Mouse (Mus musculus) c-Kit-positive CD71-negative TER-119-negative erythroid progenitor cells, embryonic 14.5 days (primary cell): ENCODE data around the gene Spsb3.

Experiments used
- DNase-seq: peaks from one replicate; pipeline ENCODE4 v3.0.0-alpha.2; 2013; ENCODE audit warnings: low read depth

Spsb3 gene

DNA sequence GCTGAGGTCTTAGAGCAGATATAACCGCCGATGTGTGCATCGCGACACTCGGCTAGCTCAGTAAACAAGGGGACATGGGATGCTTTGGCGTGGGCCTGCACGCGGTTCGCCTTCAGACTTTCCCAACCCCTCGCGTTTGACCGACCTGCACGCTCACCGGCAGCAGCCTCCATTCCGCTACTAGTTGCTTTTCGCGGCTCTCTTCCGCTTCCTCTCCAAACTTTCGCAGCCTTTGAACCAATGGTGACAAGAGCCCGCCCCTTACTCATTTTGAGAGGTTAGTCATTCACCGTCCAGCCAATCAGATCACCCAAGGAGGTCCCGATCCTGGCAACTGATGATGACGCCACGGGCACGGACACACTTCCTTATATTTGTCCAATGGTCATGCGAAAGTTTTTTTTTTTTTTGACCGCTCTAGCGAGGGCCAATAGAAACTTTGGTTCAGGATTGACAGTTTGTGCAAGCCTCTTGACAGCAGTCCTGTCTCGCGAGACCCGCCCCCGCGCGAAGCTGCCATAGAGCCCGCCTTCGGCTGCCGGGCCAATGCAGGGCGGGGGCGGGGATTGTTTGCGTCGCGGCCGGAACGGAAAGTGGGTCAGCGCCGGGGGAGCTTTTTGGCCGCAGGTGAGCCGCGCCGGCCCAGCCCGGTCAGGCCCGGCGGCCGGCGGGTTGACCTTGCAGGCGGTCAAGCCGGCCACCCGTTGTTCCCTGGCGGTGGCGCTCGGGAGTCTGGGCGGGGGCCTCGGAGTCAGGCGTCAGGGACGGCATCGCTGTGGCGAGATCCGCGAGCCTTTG is at the start of gene Spsb3, which contains the start of gene Nubp2:
TSS of gene Spsb3 (plus strand) at position 510 of the 798 bp plus-strand sequence.
TSS of gene Nubp2 (minus strand) at position 216 of the 798 bp plus-strand sequence.
- peak; percentile 99 for DNase-seq

DNA sequence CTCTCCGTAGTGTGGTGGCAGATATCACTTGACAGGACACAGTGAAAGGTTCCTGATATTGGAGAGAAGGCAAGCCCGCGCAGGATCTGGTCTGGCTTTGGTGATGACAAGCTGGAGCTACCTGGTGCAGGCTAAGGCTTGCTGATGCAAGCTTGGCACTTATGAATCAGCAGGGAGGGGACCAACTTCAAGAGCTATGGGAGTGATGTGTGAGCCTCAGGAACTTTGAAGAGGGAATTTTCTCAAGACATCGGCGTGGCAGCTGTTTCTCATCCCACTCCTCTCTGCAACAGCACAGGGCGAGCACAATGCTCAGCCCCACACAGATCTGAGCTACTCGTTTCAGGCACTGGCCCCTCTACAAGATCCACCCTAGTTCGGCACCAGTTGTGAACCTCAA is 46.6 kb upstream of the Spsb3 start, which contains the start of gene Hagh:
TSS of gene Hagh (plus strand) at position 302 of the 400 bp plus-strand sequence.
- no peak for DNase-seq

DNA sequence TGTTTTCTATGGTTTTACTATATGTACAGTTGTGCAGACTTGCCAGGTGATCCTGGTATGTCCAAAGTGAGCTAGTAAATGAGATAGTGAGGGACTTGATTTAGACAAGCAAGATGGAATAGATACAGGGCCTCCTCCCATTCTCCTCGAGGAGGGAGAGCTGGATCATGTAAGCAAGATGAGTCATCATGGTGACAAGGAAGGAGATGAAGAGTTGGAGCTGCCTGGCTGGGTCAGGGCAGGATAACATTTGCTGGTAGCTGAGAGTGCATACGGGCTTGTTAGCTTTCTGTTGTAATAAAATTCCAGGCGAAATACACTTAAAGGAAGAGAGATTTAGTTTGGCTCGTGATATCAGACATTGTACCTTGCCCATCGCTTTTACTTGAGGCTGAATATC is 46.1 kb upstream of the Spsb3 start:
- no peak for DNase-seq

DNA sequence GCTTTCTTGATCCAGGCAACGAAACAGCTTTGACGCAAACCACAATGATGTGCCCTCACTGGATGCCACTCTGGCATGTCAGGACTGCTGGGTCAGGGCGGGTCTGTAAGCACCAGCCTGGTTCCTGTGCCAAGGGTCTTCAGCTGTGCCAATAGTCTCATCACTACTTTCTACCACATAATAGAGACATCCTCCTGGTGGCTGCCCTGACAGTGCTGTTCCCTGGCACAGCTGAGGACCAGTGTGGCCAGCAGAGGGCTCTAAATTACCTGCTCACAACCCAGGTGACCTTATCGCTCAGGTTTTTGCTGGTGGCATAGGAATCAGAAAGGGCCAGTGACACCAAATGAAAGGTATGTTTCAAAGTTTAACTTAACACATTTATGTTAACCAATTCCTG is 45.3 kb upstream of the Spsb3 start:
- no peak for DNase-seq

DNA sequence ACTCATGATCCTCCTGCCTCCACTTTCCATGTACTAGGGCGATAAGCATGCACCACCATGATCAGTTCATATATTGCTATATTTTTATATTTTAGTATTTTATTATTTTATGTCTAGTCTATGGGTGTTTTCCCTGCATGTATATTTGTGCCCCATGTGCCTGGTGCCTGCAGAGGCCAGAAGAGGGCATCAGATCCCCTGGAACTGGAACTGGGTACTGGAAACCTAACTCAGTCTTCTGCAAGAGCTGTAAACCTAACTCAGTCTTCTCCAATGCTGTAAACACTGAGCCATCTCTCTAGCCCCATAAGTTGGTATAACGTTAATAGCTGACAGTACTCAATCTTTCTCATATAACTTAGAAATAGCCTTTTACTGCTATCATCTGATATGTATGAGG is 43.8 kb upstream of the Spsb3 start:
- no peak for DNase-seq

DNA sequence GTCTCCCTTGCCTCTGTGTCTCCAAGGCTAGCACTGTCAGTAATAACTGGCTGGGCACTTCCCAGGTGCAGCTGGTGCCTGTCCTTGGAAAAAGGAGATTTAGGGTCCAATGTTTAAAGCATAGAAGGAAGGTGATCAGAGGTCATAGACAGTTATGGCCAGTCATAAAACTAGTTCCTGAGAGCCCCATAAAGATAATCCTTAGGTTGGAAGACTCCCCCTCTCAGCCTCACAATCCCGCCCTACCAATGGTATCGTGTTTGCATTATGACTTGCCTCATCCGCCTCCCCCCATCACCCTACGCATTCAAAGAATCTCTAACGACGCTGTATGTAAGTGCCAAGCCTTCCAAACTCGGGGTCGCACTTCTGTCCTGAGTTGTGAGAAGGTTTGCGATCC is 41.9 kb upstream of the Spsb3 start:
- DNase-seq = no peak

DNA sequence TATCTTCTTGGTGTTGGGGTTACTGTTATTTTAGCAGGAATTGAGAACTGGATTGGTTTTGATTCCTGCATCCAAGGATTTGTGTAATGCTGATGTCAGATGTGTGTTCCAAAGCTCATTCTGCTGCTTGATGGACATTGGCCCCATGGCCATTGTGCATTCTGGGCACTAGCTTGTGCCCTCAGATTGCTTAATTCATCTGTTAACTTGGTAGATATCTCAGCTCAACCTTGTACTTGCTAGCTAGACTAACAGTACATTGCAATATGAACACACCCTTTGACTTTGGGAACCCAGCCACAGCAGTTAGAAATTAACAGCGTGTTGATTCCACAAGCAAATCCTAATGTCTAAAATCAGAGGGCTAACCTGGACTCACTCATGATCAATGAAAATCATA is 39.1 kb upstream of the Spsb3 start:
- DNase-seq = no peak

DNA sequence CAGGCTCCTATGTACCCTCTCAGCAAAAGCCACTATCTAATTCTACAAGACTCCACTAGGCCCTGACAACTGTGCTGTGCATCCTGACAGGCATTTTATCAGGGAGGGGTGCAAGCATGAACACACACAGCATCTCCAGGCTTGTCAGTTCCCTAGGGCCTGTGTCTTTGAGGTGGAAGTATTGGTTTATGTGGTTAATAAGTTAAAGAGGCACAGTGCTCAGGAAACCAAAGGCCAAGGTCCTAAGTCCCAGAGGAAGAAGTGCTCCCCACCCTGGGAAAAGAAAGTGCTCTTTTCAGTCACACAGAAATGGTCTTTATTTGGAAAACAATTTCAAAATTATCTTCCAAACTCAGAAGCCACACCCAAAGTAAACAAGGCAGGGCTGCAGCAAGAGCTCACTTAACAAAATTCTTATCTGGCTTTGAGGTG is 37.8 kb upstream of the Spsb3 start:
- DNase-seq = no peak

DNA sequence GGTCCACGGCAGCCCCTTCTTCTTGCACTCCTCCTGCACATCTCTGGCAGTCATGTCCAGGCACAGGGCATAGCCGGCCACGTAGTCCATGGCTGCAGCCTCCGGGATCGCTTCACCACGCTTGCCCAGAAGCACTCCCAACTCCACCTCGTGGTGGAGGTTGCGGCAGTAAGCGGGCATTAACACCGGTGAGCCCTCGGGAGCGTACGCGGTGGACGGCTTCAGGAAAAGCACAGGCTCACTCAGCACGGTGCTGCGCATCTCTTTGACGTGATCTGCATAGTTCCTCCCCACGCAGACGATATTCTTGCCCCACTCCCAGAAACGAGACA is 36.7 kb upstream of the Spsb3 start:
- DNase-seq = peak; percentile 65

DNA sequence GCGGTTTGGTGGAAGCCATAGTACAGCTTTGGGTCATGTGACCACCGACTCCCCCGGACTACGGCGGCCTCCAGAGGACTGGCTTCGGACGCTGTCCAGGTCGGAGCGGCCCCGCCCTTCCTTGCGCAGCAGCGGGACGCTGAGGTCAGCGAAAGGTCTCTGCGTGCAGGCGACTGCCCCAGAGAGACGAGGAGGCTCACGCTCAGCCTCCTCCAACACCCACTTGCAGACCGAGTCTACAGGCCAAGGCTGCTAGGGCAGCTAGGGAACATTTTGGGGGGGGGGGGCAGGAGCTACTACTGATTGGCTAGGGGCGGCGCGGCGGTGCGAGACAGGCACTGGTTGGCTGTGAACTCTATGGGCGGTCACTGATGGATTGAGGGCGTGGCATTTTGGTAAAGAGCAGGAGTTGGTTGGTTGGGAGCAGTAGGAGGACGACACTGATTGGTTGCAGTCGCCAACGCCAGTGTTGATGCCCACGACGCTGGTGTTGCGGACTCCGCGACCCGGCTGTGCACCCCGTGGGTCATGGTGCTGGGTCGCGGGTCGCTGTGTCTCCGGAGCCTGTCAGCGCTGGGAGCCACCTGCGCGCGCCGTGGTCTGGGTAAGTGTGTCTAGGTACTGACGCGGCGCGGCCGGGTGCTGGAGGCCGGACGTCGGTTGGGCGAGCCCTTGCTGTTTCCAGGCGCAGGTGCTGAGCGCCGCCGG is 36.2 kb upstream of the Spsb3 start, which contains the start of gene Fahd1:
TSS of gene Fahd1 (minus strand) at position 300 of the 708 bp plus-strand sequence.
- DNase-seq = peak; percentile 96

DNA sequence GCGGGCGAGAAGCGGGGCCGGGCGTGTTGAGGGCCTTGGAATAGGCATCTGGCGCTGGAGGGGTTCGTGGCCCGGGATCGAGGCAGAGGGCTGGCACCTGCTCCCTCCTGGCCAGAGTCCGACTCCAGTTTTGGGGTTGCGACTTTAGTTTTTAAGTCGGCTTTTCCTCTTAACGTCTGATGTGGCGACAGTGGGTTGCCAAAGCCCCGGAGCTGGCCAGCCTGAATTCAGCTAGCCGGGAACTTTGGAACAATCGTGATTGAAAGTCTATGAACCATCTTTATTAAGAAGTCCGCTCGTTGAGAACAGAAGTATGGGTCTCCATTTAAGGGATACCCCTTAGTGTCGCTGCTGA is 35.7 kb upstream of the Spsb3 start:
- DNase-seq = no peak

DNA sequence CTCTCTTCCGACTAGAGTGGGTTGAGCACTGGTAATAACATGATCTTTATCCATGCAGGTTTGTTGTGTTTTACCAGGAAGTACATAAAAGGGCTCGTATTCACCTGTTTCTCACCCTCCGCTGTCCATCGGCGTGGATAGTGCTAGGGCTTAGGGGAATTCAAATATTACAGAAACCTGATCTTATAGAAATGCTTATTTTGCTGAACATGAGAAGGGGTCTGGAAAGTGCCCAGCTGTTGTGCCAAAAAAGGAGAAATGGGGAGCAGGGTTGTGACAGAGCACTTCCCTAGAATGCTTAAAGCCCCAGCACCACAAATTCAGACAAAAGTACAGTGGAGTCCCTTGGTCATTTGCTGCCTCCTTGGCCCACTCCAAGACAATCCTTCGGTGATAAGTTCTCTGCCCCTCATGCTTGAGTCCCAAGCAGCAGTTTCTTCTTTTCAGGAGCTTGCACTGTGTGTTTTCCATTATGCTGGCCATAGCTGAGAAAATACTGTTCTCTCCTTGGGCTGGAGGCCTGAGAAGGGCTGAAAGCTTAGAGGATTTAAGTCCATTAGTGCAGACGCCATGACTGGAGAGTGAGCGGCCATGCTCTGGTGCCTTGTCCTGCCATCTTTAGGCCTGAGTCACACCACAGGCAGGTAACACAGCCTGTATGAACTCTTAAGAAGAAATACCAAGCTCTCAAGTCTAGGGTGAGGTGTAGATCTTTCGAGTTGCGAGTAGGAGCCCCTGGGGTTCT is 34.9 kb upstream of the Spsb3 start:
- no peak for DNase-seq

DNA sequence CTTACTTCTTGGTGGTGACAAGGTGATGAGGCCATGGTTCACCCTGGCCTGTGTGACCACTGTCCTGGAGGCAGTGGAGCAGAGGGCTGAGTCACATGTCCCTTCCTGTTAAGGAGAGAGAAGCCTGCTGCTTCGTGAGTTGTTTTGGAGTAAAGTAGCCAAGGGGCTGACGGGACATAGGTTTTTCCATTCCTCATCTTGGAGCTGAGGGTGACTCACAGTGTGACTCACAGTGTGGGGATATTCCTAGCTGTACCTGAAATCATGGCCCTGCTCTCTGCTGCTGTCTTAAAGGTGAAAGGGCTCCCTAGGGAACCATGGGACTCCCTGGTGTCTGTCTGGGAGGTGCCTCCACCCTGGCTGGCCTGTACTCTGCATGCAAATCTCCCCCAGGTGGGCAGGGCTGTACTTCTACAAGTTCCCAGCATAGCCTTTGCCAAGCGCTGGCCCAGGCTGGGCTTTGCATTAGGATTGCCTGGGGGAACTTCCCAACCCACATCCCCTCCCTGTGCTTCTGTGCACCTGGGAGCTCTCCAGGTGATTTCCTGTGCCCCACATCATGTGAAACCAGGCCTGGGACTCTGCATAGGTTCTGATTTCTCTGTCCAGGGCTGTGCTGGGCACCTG is 30.5 kb upstream of the Spsb3 start:
- no peak for DNase-seq

DNA sequence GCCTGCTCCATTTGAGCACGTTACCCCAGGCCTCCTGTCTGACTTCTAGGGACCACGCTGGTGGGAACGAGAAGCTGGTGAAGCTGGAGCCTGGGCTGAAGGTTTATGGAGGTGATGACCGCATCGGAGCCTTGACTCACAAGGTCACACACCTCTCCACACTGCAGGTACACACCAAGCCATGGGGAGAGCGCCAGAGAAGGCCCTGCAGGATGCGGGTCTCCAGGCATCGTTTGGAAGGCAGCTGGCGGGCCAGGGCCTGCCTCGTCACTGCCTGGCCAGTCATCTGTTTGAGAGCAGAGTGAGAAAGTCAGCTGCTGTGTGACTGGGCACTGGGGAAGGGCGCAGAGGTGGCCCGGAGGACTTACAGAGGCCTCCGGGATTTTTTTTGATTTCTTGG is 29.9 kb upstream of the Spsb3 start:
- DNase-seq = no peak

DNA sequence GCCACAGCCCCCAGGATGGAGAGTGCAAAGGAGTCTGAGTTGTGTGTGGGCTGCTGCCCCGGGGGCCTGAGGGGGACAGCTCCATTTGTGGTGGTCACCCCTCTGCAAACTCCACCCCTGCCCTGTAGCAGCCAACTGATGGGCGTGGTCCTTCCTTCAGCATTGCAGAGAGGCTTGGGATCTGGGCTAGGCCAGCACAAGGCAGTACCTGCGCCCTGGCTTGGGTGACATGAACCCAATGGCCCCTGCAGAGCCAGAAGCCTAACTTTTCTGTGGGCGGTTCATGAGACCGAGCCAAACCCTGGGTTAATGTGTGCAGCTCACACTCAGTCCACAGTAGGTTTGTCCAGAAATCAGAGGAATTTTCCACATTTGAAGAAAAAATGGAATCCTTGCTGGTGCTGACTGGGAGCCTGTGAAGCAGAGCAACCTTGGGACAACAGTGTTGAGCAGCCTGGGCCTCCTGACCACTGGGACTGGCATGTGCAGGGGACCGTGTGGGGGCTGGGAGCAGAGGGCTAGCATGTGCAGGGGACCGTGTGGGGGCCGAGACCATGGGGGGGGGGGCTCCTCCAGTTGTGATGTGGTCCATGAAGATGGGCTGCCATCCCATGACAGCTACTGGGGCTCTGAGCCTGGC is 28.5 kb upstream of the Spsb3 start:
- no peak for DNase-seq

DNA sequence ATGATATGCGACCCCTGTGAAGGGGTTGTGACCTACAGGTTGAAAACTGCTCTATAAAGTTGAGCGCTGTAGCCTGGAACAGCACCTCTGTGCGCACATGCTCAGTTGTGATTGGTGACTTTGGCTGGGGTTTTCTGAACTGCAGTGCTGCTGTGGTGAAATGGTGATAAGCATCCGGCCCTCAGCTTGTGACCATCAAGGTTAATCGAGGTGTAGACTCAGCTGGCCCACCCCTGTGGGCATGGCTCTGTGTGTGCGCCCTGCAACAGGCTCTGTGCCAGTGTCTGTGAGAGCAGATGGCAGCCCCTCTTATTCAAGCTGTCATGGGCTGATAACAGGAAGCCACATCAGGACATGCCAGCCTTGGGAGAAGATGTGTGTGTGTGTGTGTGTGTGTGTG is 27.5 kb upstream of the Spsb3 start:
- no peak for DNase-seq

DNA sequence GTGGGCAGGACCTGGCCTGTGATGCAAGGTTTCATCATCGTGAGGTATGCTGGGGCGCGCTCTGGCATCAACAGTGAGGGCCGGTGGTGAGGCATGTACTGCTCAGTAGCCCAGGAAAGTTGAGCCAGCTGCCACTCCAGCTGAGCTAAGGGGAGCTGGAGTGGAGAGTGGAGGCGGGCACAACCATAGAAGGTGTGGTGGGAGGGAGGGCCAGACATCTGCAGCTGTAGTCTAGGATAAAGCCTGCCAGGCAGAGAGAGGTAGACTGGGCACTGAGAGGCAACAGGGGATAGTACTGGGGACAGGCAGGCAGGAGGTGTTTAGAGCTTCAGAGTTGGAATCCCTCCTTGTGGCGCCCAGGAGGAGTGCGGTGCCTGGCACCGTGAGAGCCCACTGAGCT is 26.4 kb upstream of the Spsb3 start:
- DNase-seq = no peak

DNA sequence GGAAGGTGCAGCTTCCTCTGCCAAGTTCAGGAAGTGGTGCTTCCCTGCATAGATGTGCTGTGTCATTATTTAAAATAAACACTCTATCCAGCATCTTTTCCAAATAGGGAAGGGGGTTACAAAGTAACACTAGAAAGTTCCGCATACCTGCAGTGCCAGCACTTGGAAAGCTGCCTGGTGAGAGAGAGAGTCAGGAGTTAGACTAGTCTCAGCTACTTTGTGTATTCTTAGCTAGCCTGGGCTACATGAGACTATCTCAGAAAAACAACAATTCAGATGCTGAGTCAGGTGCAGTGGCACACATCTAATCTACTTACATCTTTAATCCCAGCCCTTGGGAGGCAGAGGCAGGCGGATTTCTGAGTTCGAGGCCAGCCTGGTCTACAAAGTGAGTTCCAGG is 24.7 kb upstream of the Spsb3 start:
- DNase-seq = no peak

DNA sequence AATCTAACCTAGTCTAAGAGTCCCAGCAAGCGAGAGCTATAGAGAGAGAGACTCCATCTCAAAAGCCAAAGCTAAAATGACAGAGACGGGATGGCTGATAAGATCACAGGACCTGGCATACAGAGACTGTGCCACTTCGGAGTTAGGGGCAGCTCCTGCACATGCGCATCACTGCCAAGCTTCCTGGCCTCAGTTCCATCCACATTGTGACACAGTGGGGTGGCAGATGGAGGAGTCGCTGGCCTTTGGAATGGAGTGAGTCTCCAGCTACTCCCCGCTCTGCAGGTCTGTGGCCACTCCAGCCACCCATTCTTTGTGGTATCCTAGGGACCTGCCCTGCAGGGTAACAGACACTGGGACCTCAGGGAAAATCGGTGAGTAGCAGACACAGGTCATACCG is 20.7 kb upstream of the Spsb3 start, which contains the start of gene Igfals:
TSS of gene Igfals (plus strand) at position 222 of the 400 bp plus-strand sequence.
- no peak for DNase-seq

DNA sequence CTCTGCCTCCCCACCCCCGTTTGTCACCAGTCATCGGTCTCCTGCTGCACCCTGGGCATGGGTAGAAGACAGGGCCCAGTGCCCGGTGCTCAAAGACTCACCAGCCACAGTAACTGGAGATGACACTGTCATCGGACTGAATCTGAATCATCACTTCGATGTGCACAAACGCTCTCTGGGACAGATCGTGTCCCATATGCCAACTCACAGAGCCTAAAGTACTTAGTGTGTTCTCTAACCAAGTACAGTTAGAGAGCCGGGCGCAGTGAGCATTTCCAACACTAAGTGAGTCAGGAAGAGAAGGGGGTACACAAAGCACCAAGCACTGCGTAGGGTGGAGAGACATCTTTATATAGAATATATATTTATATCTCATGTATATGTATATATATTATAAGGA is 18.5 kb upstream of the Spsb3 start:
- DNase-seq = no peak

DNA sequence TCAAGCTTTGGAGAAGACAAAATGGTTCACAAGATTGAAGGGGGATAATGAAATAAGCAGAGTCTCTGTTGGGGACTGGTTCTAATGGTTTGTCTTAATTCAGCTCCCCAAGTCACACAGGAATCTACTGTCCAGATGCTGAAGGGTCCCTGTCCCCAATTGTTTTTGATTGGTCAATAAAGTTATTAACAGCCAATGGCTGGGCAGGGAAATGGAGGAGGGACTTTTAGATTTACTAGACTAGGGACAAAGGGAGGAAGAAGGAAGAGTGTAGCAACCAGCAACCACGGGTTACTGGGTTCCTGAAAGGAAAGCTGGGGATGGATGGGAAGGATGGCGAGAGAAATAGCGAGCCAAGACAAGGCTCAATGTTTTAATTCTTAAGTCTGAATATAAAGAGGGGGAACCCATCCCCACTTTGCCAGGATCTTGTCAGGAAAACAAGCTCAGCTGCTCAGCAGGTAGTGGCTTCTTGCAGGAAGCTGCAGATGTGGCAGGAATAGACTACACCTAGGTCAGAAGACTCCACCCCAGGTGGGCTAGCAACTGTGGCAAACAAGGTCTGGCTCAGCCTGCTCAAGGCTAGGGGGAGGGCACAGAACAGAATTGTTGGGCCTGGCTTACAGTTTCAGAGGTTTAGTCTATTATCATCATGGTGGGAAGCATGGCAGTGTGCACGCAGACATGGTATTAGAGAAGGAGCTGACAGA is 12.6 kb upstream of the Spsb3 start:
- DNase-seq = no peak
